Mouse (Mus musculus) gastrocnemius, postnatal 10 days (tissue): ENCODE measurements around the gene Tmprss2. TPM values are rescaled to one million over a fixed set of nuclear protein-coding genes. Genes with fewer than 3 reads are reported as not detected.

Source experiments
- DNase-seq: peaks from one replicate; pipeline ENCODE4 v3.0.0; 2021; ENCODE audit warnings: mixed read lengths
- long read RNA-seq, 2 experiments: library from polyadenylated mRNA; stranded (forward); transcript quantifications; one replicate each; pipeline ENCODE4 v2.0.0; 2021
- total RNA-seq, 2 experiments: library from RNA; stranded (reverse); gene quantifications; 2 replicates each; pipeline ENCODE4 v1.2.3; 2021

Gene Tmprss2
- total RNA-seq = not detected
- long read RNA-seq, experiment 1 = 0 reads
- long read RNA-seq, experiment 2 = 0 reads

GRCm38 (mm10) chr16:97610939-97611338 lies at the start of gene Tmprss2:
Tmprss2 (minus strand) TSS chr16:97611195.
- DNase-seq = no peak

GRCm38 (mm10) chr16:97659225-97659658 lies 48.2 kb upstream of the Tmprss2 start:
- DNase-seq = no peak

DNA sequence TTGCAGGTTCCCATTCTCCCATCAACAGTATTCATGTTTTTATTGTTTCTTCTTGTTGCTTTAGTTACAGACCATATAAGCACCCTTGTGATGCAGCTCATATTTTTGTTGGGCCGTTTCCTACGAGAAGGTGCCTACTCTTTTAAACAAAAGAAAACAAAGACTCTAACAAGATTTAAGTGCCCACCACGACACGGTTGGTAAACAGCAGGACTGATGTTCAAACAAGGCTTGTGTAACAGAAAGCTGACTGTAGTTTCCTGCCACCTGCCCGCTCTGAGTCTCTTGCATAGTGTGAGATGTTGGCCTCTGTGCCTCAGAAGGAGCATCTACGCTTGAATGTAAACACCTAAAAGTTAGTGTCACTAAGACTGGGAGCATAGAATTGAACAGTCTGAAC lies 47.5 kb upstream of the Tmprss2 start:
- DNase-seq = no peak

DNA sequence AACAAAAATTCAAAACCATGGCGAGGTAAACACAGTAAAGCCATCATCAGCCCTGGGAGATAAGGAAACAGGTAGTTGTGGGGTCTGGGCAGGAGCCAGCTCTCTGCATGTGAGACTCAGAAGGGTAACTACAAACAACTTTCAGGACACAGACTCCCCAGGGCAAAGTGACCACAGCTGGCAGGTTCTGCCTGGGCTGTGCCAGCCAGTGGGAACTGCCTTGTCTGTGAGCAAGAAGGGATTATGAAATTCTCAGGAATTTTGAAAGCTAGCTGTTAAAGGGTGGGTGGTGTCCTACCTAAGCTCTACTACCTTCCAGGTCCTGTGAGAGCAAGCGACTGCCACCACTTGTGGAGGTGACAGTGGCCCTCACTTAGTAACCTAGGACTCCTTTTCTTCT lies 44.8 kb upstream of the Tmprss2 start:
- DNase-seq = no peak

GRCm38 (mm10) chr16:97649522-97650188 lies 38.7 kb upstream of the Tmprss2 start:
- no peak for DNase-seq

GRCm38 (mm10) chr16:97644681-97645080 lies 33.7 kb upstream of the Tmprss2 start:
- DNase-seq = no peak

- no peak for DNase-seq
Observed at GRCm38 (mm10) chr16:97639630-97640029, 28.6 kb upstream of the Tmprss2 start.

GRCm38 (mm10) chr16:97632880-97633484 lies 22.0 kb upstream of the Tmprss2 start:
- DNase-seq = no peak

GRCm38 (mm10) chr16:97623166-97623565 lies 12.2 kb upstream of the Tmprss2 start:
- no peak for DNase-seq

DNA sequence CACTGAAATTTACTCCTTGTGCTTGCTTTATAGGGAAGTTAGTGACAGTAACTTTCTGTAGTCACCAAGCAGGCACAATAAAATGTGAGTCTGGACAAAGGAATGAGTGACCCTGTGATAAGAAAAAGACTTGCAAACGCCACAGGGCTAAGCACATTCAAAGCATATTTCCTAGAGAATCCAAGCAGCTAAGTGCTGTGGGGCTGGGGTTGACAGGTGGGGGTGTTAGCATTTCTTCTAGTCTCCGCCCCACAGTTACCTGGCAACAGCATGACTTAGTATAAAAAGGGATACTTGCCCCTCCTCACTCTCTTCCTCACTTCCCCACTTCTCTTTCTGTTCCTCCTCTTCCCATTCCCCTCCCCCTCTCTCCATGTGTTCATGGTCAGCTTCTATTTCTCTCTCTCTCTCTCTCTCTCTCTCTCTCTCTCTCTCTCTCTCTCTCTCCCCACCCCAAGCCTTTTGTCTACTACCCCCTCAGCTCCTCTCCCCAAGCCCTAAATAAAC lies 11.4 kb upstream of the Tmprss2 start:
- no peak for DNase-seq

DNA sequence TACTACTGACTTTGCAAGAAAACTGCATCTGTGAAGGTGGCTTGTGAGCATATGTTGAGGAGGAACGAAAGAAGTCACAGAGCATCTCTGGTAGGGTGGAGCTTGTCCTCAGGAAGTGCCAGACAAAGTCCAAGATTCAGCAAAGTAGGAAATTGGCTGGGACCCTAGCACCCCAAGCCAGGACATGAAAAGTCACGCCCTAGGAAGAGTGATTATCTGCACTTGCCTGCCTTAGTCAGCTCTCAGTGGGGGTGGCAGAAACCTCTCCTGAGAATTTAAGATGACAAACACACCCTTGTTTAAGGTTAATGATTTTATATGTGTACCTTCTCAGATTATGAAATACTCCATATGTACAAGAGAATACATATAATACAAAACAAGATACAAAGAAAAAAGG lies 7.3 kb upstream of the Tmprss2 start:
- no peak for DNase-seq

DNA sequence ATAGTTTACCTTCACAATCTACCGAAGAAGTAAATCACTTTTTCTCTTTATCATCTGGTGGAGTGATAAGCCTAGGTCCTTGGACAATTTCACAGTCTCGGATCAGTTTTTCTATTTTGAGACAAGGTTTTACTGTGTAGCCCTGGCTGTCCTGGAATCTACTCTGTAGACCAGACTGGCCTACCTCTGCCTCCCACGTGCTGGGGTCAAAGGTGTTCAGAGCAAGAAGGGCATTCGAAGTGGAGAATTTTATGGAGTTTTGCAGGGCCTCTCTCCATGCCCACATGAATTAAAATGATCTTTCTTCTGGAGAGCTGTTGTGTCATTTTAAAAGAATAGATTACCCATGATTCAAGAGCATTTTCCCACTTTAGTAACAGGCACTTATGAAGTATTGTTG lies 1.0 kb upstream of the Tmprss2 start:
- DNase-seq = no peak

- DNase-seq = no peak
Observed at GRCm38 (mm10) chr16:97610246-97610645, 749 bp downstream of the Tmprss2 start.

GRCm38 (mm10) chr16:97609676-97610075 lies 1.3 kb downstream of the Tmprss2 start:
- DNase-seq = no peak

DNA sequence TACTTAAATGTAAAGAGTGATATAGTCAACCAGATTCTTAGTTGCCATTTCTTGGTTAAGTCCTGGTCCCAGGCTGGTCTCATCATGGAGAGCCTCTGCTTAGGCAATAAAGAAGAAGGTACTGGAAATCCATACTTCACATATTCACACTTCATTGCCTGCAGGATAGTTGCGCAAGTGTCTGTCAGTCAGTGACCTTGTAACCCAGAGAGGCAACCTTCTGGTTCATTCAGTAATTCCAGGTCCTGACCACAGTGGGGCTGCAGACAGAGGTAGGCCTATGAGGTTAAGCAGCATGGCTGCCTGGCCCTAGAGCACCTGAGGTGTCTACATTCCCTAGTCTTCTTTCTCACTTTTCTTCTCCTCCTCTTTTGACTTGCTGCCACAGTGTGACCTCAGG lies 3.0 kb downstream of the Tmprss2 start:
- DNase-seq = no peak

DNA sequence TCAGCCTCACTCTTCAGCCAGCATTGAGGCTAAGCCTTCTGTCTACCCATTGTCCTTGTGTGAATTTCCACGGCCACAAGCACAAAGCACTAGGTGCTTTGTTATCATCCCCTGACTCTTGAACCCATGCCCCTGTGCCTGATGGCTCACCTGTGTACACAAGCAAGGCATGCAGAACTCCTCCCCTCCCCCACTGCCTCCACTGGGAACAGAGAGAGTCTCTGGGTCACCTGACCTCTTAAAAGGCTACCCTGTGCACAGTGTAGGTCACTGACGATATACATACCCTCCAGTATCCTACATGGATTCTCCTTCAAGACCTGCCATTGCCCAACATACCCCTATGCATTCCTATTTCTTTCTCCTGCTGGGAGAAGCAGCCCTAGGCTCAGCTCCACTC lies 4.2 kb downstream of the Tmprss2 start:
- DNase-seq = no peak

DNA sequence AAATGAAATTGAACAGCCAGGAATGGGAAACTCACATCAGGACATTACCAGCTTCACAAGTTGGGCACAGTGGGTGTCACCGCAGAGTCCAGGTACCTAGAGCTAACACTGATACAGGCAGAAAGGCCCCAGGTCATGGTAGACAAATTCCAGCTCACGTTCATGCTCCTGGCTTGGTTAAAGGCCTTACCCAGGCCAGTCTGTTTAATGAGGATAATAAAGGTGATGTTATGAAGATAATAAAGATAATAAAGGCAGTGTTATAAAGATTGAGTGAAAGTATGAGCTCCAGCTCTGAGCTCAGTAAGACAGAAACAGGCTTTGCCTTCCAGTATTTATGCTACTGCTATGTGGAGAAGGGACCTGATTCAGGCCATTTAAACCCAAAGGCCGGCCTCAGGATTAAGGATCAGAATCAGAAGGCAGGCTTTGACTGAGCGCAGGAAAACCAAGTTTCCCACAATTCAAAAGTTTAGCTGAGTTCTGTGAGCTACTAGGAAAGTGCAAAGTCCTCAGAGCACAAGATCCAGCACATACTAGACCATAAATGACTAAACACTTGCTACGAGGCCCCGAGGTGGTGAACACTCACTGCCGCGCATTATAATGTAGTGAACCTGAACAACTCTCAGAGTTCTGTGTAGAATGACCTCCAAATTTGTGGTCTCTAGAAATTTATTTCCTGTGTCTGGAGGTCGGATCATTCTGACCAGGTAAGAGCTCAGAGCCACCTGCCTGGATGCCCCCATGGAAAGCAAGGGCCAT lies 4.9 kb downstream of the Tmprss2 start:
- no peak for DNase-seq

- peak; percentile 21 for DNase-seq
Observed at GRCm38 (mm10) chr16:97602256-97602655, 8.7 kb downstream of the Tmprss2 start.

- no peak for DNase-seq
Observed at GRCm38 (mm10) chr16:97600591-97600990, 10.4 kb downstream of the Tmprss2 start.

DNA sequence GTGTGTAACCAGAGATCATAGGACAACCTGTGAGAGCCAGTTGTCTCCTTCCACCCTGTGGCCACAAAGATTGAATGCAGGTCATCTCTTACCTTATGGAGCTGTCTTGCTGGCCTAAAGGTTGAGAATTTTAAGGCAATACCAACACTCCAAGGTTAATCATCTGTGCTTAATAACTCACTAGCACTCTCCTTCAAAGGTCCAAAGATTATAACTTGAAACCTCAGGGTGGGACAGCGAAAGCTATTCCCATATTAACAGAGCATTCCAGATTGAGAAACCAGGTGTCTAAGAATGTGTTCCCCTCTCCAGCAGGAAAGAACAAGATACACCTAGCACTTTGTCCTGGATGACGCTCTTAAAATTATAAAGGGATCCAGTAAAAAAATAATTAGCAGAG lies 12.9 kb downstream of the Tmprss2 start:
- DNase-seq = no peak

DNA sequence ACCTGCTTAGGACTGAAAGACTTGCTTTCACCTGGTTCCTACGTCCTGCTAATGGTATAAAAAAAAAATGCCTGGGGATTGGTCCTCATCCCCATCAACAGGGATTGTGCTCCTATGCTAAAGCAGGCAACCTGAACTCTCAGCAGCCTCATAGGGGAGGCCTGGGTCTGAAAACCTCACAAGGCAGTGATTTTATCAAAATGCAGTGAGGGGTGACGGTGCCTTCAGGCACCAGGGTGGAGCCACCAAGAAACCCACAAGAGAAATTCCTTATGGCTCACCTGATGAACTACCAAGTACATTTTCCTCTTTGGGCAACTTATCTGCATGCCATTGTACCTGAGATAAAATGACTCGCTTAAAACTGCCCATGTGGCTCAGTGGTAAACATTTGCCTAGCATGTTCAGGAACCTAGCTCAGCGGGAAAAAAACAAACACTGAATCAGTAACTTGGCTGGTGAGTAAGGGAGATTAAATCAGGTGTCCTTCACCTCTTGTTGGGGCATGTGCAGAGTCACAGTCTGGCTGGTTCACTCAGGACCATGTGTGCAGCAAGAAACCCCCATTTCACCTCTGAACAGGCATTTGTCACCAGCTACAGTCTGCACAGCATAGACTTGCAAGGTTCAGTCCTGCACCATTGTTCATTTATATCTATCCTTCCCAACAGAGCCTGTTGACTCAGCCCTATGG lies 17.0 kb downstream of the Tmprss2 start:
- DNase-seq = no peak

DNA sequence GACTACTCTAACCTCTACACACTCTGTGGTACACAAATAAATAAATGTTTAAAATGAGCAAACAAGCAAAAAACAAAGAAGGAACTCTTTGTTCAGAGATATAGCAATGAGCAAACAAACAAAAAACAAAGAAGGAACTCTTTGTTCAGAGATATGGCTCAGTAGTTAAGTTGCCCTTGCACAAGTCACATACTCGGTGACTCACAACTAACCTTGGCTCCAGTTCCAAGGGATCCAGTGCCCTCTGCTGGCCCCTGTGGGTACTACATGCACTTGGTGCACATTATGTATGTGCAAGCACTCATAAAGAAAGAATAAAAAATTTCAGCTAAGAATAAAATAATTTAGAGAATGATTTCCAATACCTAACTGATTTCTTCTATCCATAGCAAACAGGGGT lies 17.9 kb downstream of the Tmprss2 start:
- DNase-seq = peak; percentile 79

DNA sequence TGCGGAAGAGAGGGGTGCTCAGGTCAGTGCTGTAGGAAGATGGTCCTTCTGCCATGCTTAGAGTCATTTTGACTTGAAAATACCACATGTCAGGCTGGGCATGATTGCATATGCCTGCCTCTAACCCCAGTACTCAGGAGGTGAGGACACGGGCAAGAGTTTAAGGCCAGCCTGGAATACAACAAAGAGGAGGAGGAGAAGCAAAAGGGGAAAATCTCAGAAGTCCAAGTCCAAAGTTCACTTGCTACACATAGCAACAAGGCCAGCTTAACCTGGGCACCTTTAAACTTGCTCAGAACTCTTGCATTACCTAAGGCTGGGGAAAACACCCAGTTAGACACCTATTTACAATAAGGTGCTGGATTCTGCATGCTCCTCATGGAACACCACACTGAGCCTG lies 19.5 kb downstream of the Tmprss2 start:
- DNase-seq = no peak
